Mouse (Mus musculus) CH12.LX (cell line): ENCODE results near the gene Spef2. TPM values are rescaled to one million over a fixed set of nuclear protein-coding genes. Genes with fewer than 3 reads are reported as not detected.

Source experiments
- DNase-seq: peaks from one replicate; pipeline ENCODE4 v3.0.0-alpha.2; 2013; ENCODE audit errors: extremely low read depth
- H3K27ac ChIP-seq: 2 replicates; pipeline ENCODE4 v1.5.1; 2012; ENCODE audit warnings: low read depth, mild to moderate bottlenecking, control low read depth, moderate library complexity; ENCODE audit not compliant: insufficient read depth
- H3K27me3 ChIP-seq: replicated peaks from 2 replicates; pipeline ENCODE3; 2012; ENCODE audit warnings: inconsistent platforms
- H3K36me3 ChIP-seq, 2 experiments: replicated peaks in 1 of 2; 2 replicates each; pipeline versions ENCODE3 to v1.6.1; 2012; ENCODE audit warnings: inconsistent platforms in 1 of 2, low read length in 1 of 2, mild to moderate bottlenecking in 1 of 2, mixed read lengths in 1 of 2, moderate library complexity in 1 of 2; ENCODE audit not compliant: control insufficient read depth in 1 of 2, insufficient read depth in 1 of 2
- H3K4me1 ChIP-seq, 2 experiments: 2 replicates each; pipeline ENCODE4 v1.6.1; 2012; ENCODE audit warnings: inconsistent platforms in 1 of 2, moderate library complexity in 1 of 2; ENCODE audit not compliant: insufficient read depth in 2 of 2, control insufficient read depth in 1 of 2
- H3K4me2 ChIP-seq: 2 replicates; pipeline ENCODE4 v1.6.1; 2012; ENCODE audit warnings: low read depth, mild to moderate bottlenecking, control low read depth; ENCODE audit not compliant: poor library complexity, insufficient read depth, severe bottlenecking
- H3K4me3 ChIP-seq, 3 experiments: fragments of 150-350 bp in 1 of 3; sonication (generic) in 1 of 3; replicated peaks in 1 of 3; 2 replicates each; pipeline versions ENCODE3 to v1.5.1; 2011 to 2012; ENCODE audit warnings: low read depth in 2 of 3, low read length in 2 of 3, mild to moderate bottlenecking in 2 of 3, moderate library complexity in 2 of 3, control low read depth in 1 of 3, improper control_type of control experiment in 1 of 3, inconsistent platforms in 1 of 3, mixed read lengths in 1 of 3; ENCODE audit not compliant: poor library complexity in 1 of 3
- H3K79me2 ChIP-seq: replicated peaks from 2 replicates; pipeline ENCODE4 v1.6.1; 2012; ENCODE audit warnings: mild to moderate bottlenecking, moderate library complexity; ENCODE audit not compliant: control insufficient read depth, poor library complexity, insufficient read depth, severe bottlenecking; ENCODE audit errors: extremely low read depth
- H3K9ac ChIP-seq: 2 replicates; pipeline ENCODE4 v1.6.1; 2012; ENCODE audit warnings: low read depth, mild to moderate bottlenecking, control low read depth, moderate library complexity; ENCODE audit not compliant: insufficient read depth
- H3K9me3 ChIP-seq: replicated peaks from 2 replicates; pipeline ENCODE3; 2012; ENCODE audit warnings: low read length, inconsistent platforms, mixed read lengths
- BHLHE40 ChIP-seq: IDR thresholded peaks from 2 replicates; pipeline ENCODE4 v1.6.1; 2011; ENCODE audit warnings: mild to moderate bottlenecking, low read depth, low read length, improper control_type of control experiment
- CHD2 ChIP-seq: IDR thresholded peaks from 2 replicates; pipeline ENCODE4 v1.6.1; 2011; ENCODE audit warnings: low read length, improper control_type of control experiment
- CTCF ChIP-seq, 2 experiments: IDR thresholded peaks in 1 of 2; conservative IDR thresholded peaks in 1 of 2; 2 replicates each; pipeline ENCODE4 v1.5.1; 2011 to 2012; ENCODE audit warnings: low read depth in 2 of 2, low read length in 2 of 2, improper control_type of control experiment in 1 of 2, inconsistent platforms in 1 of 2, mild to moderate bottlenecking in 1 of 2, moderate library complexity in 1 of 2
- E2F4 ChIP-seq: IDR thresholded peaks from 2 replicates; pipeline ENCODE4 v1.6.1; 2011; ENCODE audit warnings: low read depth, low read length, improper control_type of control experiment; ENCODE audit not compliant: insufficient replicate concordance
- ELF1 ChIP-seq: IDR thresholded peaks from 2 replicates; pipeline ENCODE4 v1.6.1; 2014; ENCODE audit warnings: low read depth, mild to moderate bottlenecking, inconsistent platforms, low read length, improper control_type of control experiment
- EP300 ChIP-seq: IDR thresholded peaks from 2 replicates; pipeline ENCODE4 v1.6.1; 2011; ENCODE audit warnings: low read length, improper control_type of control experiment
- IRF4 ChIP-seq: IDR thresholded peaks from 2 replicates; pipeline ENCODE4 v1.6.1; 2014; ENCODE audit warnings: low read depth, mild to moderate bottlenecking, inconsistent platforms, low read length, improper control_type of control experiment
- JUN ChIP-seq: IDR thresholded peaks from 2 replicates; pipeline ENCODE4 v1.6.1; 2011; ENCODE audit warnings: low read depth, mild to moderate bottlenecking, low read length, improper control_type of control experiment, moderate library complexity; ENCODE audit not compliant: insufficient read depth
- MAX ChIP-seq: IDR thresholded peaks from 2 replicates; pipeline ENCODE4 v1.6.1; 2011; ENCODE audit warnings: low read length, improper control_type of control experiment
- MAZ ChIP-seq: IDR thresholded peaks from 2 replicates; pipeline ENCODE4 v1.6.1; 2012; ENCODE audit warnings: low read depth, mild to moderate bottlenecking, inconsistent platforms, low read length, improper control_type of control experiment, moderate library complexity
- NELFE ChIP-seq: IDR thresholded peaks from 2 replicates; pipeline ENCODE4 v1.6.1; 2011; ENCODE audit warnings: low read depth, low read length, improper control_type of control experiment
- NRF1 ChIP-seq: IDR thresholded peaks from 2 replicates; pipeline ENCODE4 v1.6.1; 2014; ENCODE audit warnings: low read depth, mild to moderate bottlenecking, inconsistent platforms, low read length, improper control_type of control experiment, moderate library complexity
- PAX5 ChIP-seq: IDR thresholded peaks from 2 replicates; pipeline ENCODE4 v1.6.1; 2012; ENCODE audit warnings: low read length, inconsistent platforms, mixed read lengths
- POLR2A ChIP-seq: IDR thresholded peaks from 2 replicates; pipeline ENCODE4 v1.6.1; 2011; ENCODE audit warnings: low read depth, mild to moderate bottlenecking, improper control_type of control experiment, low read length
- RCOR1 ChIP-seq: conservative IDR thresholded peaks from 2 replicates; pipeline ENCODE4 v1.6.1; 2012; ENCODE audit warnings: low read depth, mild to moderate bottlenecking, inconsistent platforms, low read length, improper control_type of control experiment
- SIN3A ChIP-seq: IDR thresholded peaks from 2 replicates; pipeline ENCODE4 v1.6.1; 2012; ENCODE audit warnings: low read length, improper control_type of control experiment, inconsistent platforms
- TBP ChIP-seq: conservative IDR thresholded peaks from 2 replicates; pipeline ENCODE4 v1.6.1; 2011; ENCODE audit warnings: low read depth, low read length, improper control_type of control experiment
- USF2 ChIP-seq: conservative IDR thresholded peaks from 2 replicates; pipeline ENCODE4 v1.6.1; 2011; ENCODE audit warnings: low read depth, low read length, improper control_type of control experiment
- ZKSCAN1 ChIP-seq: IDR thresholded peaks from 2 replicates; pipeline ENCODE4 v1.6.1; 2012; ENCODE audit warnings: low read depth, inconsistent platforms, low read length, improper control_type of control experiment, borderline replicate concordance
- ZMIZ1 ChIP-seq: IDR thresholded peaks from 2 replicates; pipeline ENCODE4 v1.6.1; 2012; ENCODE audit warnings: low read depth, mild to moderate bottlenecking, inconsistent platforms, low read length, improper control_type of control experiment
- ZNF384 ChIP-seq: IDR thresholded peaks from 2 replicates; pipeline ENCODE4 v1.6.1; 2012; ENCODE audit warnings: low read depth, low read length, improper control_type of control experiment, inconsistent platforms
- dilution Hi-C: fragments of 300-500 bp; cut with MboI; formaldehyde crosslinking; loops from 2 replicates; pipeline ENCODE4 v1.14.3; 2020; ENCODE audit warnings: low sequenced_read_pairs; ENCODE audit not compliant: extremely low pct_unique_long_range_greater_than_20kb, extremely low pct_ligation_motif_present
- in situ Hi-C: fragments of 300-500 bp; cut with MboI; formaldehyde crosslinking; loops from 3 replicates; pipeline ENCODE4 v1.14.3; 2019; ENCODE audit warnings: low sequenced_read_pairs, low pct_ligation_motif_present, low pct_unique_long_range_greater_than_20kb, mixed read lengths
- polyA plus RNA-seq: library from polyadenylated mRNA; unstranded; fragments of >175 nt; gene quantifications from 2 replicates; pipeline ENCODE4 v1.2.1, GENCODE M21; 2012; ENCODE audit warnings: low read depth; ENCODE audit not compliant: insufficient read length
- total RNA-seq, 2 experiments: library from RNA; depleted of rRNA; stranded (reverse); fragments of 300-350 nt in 1 of 2; fragments of >200 nt in 1 of 2; gene quantifications; 2 replicates each; pipeline ENCODE4 v1.2.3; 2012 to 2014

The Spef2 gene
- total and polyA plus RNA-seq, 3 experiments: 0.51 to 1.4 (median 1.2) TPM

GRCm38 (mm10) chr15:9710330-9710729 is 38.3 kb downstream of the Spef2 start:
- H3K4me3 ChIP-seq: no peak overlapping the region
- no peak overlapping the region for H3K4me2 ChIP-seq
- in situ Hi-C loops (no loop called here), dilution Hi-C loops (no loop called here)
- H3K4me1 ChIP-seq: peaks cover 5 to 23% of the 10 kb centered on the region in 2 experiments
- H3K27me3 ChIP-seq: no peaks in the 10 kb centered on the region
- no peak overlapping the region for H3K27ac ChIP-seq
- H3K9ac ChIP-seq: no peak overlapping the region
- H3K79me2 ChIP-seq: no peaks in the 10 kb centered on the region
- peak; percentile 35 for DNase-seq
- H3K9me3 ChIP-seq: no peaks in the 10 kb centered on the region
- no peak for TF ChIP-seq MAX
- peak; percentile 61; the same call in 1 of the 2 replicates for TF ChIP-seq EP300
- TF ChIP-seq POLR2A: no peak
- peak; percentile 50; the same call in 1 of the 2 replicates for TF ChIP-seq IRF4
- H3K36me3 ChIP-seq: peaks cover 0 to 2% of the 10 kb centered on the region in 2 experiments

- H3K4me3 ChIP-seq: no peak overlapping the region
- H3K9me3 ChIP-seq: no peaks in the 10 kb centered on the region
- no peak for DNase-seq
- in situ Hi-C loops: no loop called here
- H3K27me3 ChIP-seq: no peaks in the 10 kb centered on the region
- H3K9ac ChIP-seq: no peak overlapping the region
- peaks cover 0 to 9% of the 10 kb centered on the region in 2 experiments; a peak in 2 of 4 replicates for H3K4me1 ChIP-seq
- no peaks in the 10 kb centered on the region for H3K79me2 ChIP-seq
- no peaks in the 10 kb centered on the region for H3K36me3 ChIP-seq
- dilution Hi-C loops: no loop called here
- no peak overlapping the region for H3K4me2 ChIP-seq
- TF ChIP-seq RCOR1: no peak
- TF ChIP-seq ZNF384: no peak
- TF ChIP-seq CHD2: no peak
- TF ChIP-seq NELFE: no peak
- no peak overlapping the region for H3K27ac ChIP-seq
Observed at GRCm38 (mm10) chr15:9705830-9706450, 42.7 kb downstream of the Spef2 start.

GRCm38 (mm10) chr15:9701845-9702244 is 46.8 kb downstream of the Spef2 start:
- dilution Hi-C loops (no loop called here), in situ Hi-C loops (no loop called here)
- TF ChIP-seq ZMIZ1 (no peak), E2F4 (no peak), EP300 (no peak), BHLHE40 (no peak), CHD2 (no peak), ZKSCAN1 (no peak), JUN (no peak), CTCF (conservative IDR thresholded peaks at IDR 0.05 in 1 of 2, IDR thresholded peaks at IDR 0.05 in 1 of 2; ENCODE audit: low read depth in 2 of 2, low read length in 2 of 2) (no peak), PAX5 (no peak), MAZ (no peak), SIN3A (no peak), TBP (no peak), NRF1 (no peak), ELF1 (no peak), USF2 (no peak)
- Histone ChIP-seq H3K4me1 (no peaks in the 10 kb centered on the region), H3K27me3 (no peaks in the 10 kb centered on the region), H3K79me2 (no peaks in the 10 kb centered on the region), H3K9me3 (no peaks in the 10 kb centered on the region), H3K36me3 (no peaks in the 10 kb centered on the region), H3K9ac (no peak overlapping the region), H3K27ac (no peak overlapping the region), H3K4me2 (no peak overlapping the region), H3K4me3 (no peak overlapping the region)
- DNase-seq: no peak
